Mouse (Mus musculus) brain, embryonic 14.5 days (tissue): ENCODE measurements around the gene Gm7075.

ENCODE experiments used
- CTCF ChIP-seq: fragments of 200-500 bp; IDR thresholded peaks from 2 replicates; pipeline ENCODE4 v1.5.1; 2012; ENCODE audit warnings: inconsistent platforms, mild to moderate bottlenecking, moderate library complexity, borderline replicate concordance; ENCODE audit not compliant: insufficient read depth, insufficient read length; ENCODE audit errors: extremely low read depth
- POLR2A ChIP-seq: fragments of 200-500 bp; IDR thresholded peaks from 2 replicates; pipeline ENCODE4 v1.6.1; 2012; ENCODE audit warnings: mild to moderate bottlenecking, inconsistent platforms, borderline replicate concordance; ENCODE audit not compliant: poor library complexity, insufficient read depth, insufficient read length, severe bottlenecking; ENCODE audit errors: extremely low read depth

GRCm38 (mm10) chr10:63423591-63424474 is 2.2 kb upstream of the Gm7075 start:
- TF ChIP-seq CTCF (no peak), POLR2A (no peak)
